Mouse (Mus musculus): ENCODE measurements around the gene Elof1.

DNA sequence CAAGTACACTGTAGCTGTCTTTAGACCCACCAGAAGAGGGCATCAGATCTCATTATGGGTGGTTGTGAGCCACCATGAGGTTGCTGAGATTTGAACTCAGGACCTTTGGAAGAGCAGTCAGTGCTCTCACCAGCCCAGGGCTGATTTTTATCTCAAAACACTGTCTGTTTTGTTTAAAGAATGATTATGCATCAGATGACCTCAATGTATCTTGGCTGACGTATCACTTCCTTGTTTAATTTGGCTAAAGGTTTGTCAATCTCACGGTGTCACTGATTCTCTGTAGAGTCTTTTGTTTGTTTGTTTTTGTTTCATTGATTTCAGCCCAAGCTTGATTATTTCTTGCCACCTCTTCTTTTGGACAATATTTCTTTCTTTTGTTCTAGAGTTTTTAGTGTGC, 34.0 kb upstream of the Elof1 start:
- no peak for TF ChIP-seq CTCF (IDR thresholded peaks at IDR 0.05; ENCODE audit: insufficient read depth, low read length)
- TF ChIP-seq POLR2A (IDR thresholded peaks at IDR 0.05; ENCODE audit: borderline replicate concordance, extremely low read depth, low read depth, low read length): no peak

Data from lung, adult 2 months (tissue).